Mouse (Mus musculus) limb, embryonic 15.5 days (tissue): Measurements from ENCODE around the gene Nup210l. TPM values are rescaled to one million over a fixed set of nuclear protein-coding genes. Genes with fewer than 3 reads are reported as not detected.

ENCODE experiments used
- ATAC-seq: fragments of 200-750 bp; cut with Nextera tagmentation; 2 replicates; pipeline ENCODE4 v1.8.0; 2017; ENCODE audit warnings: low read depth, moderate TSS enrichment; ENCODE audit not compliant: insufficient number of reproducible peaks, low FRiP score, low TSS enrichment
- H3K27ac ChIP-seq: fragments of 300-500 bp; sonication (generic); 2 replicates; pipeline ENCODE4 v1.5.1; 2015; ENCODE audit warnings: moderate library complexity, mild to moderate bottlenecking, inconsistent platforms
- H3K27me3 ChIP-seq: fragments of 300-500 bp; sonication (generic); 2 replicates; pipeline ENCODE4 v1.6.1; 2015; ENCODE audit warnings: inconsistent platforms
- H3K36me3 ChIP-seq: fragments of 300-500 bp; sonication (generic); 2 replicates; pipeline ENCODE4 v1.6.1; 2015; ENCODE audit warnings: inconsistent platforms
- H3K4me1 ChIP-seq: fragments of 300-500 bp; sonication (generic); 2 replicates; pipeline ENCODE4 v1.6.1; 2015; ENCODE audit warnings: inconsistent platforms
- H3K4me2 ChIP-seq: fragments of 300-500 bp; sonication (generic); 2 replicates; pipeline ENCODE4 v1.6.1; 2015; ENCODE audit warnings: mild to moderate bottlenecking, inconsistent platforms
- H3K4me3 ChIP-seq: fragments of 300-500 bp; sonication (generic); 2 replicates; pipeline ENCODE4 v1.5.1; 2015; ENCODE audit warnings: mild to moderate bottlenecking, inconsistent platforms
- H3K9ac ChIP-seq: fragments of 300-500 bp; sonication (generic); 2 replicates; pipeline ENCODE4 v1.6.1; 2015; ENCODE audit warnings: inconsistent platforms
- H3K9me3 ChIP-seq: fragments of 300-500 bp; sonication (generic); 2 replicates; pipeline ENCODE4 v1.6.1; 2016; ENCODE audit warnings: inconsistent platforms
- WGBS: fragments of 180-500 bp; shearing (Covaris S2); methylation state at CpG from one replicate; pipeline ENCODE4 v1.1.7; 2015; 5-methylcytosine and 5-hydroxymethylcytosine counted together
- polyA plus RNA-seq: library from polyadenylated mRNA; unstranded; fragments of >200 nt; fragmentation: Nextera tagmentation; extraction: Ambion mirVana; gene quantifications from 2 replicates; pipeline ENCODE4 v1.2.1, GENCODE M21; 2015

Gene Nup210l
- polyA plus RNA-seq, 1 experiment from 2014 or later = 0.28 TPM

GRCm38 (mm10) chr3:90213377-90213866 lies 109.5 kb downstream of the Nup210l start, which contains the start of the genes Rps27 and Rab13:
TSS of gene Rps27 (minus strand) at chr3:90213651.
TSS of gene Rab13 (plus strand) at chr3:90213695.
- Histone ChIP-seq H3K27me3 (no peaks in the 10 kb centered on the region), H3K4me1 (peaks cover 24% of the 10 kb centered on the region), H3K9me3 (no peaks in the 10 kb centered on the region), H3K36me3 (peaks cover 39% of the 10 kb centered on the region), H3K4me2 (peak within 1 kb of the TSS; percentile 80), H3K4me3 (peak within 1 kb of the TSS; percentile 86), H3K27ac (peak within 1 kb of the TSS; percentile 93), H3K9ac (peak within 1 kb of the TSS; percentile 95)
- peak; percentile 89 for ATAC-seq
- WGBS = under 1% methylated on average over 42 of the region's 42 CpGs

GRCm38 (mm10) chr3:90213956-90214684 lies 110.2 kb downstream of the Nup210l start:
- Histone ChIP-seq H3K27ac (peak overlapping the region; percentile 93), H3K9ac (no peak overlapping the region), H3K27me3 (no peaks in the 10 kb centered on the region), H3K4me1 (peaks cover 24% of the 10 kb centered on the region), H3K4me3 (peak overlapping the region; percentile 86), H3K4me2 (peak overlapping the region; percentile 70), H3K36me3 (peaks cover 32% of the 10 kb centered on the region), H3K9me3 (no peaks in the 10 kb centered on the region)
- 9% methylated on average over 12 of the region's 12 CpGs for WGBS
- no peak; the same call in 1 of the 2 replicates for ATAC-seq

GRCm38 (mm10) chr3:90215825-90216380 lies 112.0 kb downstream of the Nup210l start:
- no peaks in the 10 kb centered on the region for H3K27me3 ChIP-seq
- H3K9ac ChIP-seq = no peak overlapping the region
- H3K4me3 ChIP-seq = no peak overlapping the region
- H3K27ac ChIP-seq = no peak overlapping the region
- WGBS = 37% methylated on average over 1 of the region's 1 CpGs
- peaks cover 15% of the 10 kb centered on the region for H3K36me3 ChIP-seq
- no peaks in the 10 kb centered on the region for H3K9me3 ChIP-seq
- ATAC-seq = no peak
- H3K4me2 ChIP-seq = no peak overlapping the region
- H3K4me1 ChIP-seq = peaks cover 23% of the 10 kb centered on the region

- H3K27me3 ChIP-seq = no peaks in the 10 kb centered on the region
- peak overlapping the region; percentile 88 for H3K27ac ChIP-seq
- no peaks in the 10 kb centered on the region for H3K9me3 ChIP-seq
- peak overlapping the region; percentile 71 for H3K4me2 ChIP-seq
- H3K4me3 ChIP-seq = peak overlapping the region; percentile 52
- H3K9ac ChIP-seq = 0 out of 2 replicates have a peak overlapping the region, but pooled peaks have one; percentile 20
- WGBS = 10% methylated on average over 6 of the region's 6 CpGs
- H3K36me3 ChIP-seq = peaks cover 19% of the 10 kb centered on the region
- peaks cover 13% of the 10 kb centered on the region for H3K4me1 ChIP-seq
- ATAC-seq = no peak
Observed at GRCm38 (mm10) chr3:90220088-90220487, 116.2 kb downstream of the Nup210l start.

- peak overlapping the region; percentile 88 for H3K27ac ChIP-seq
- H3K4me1 ChIP-seq = peaks cover 13% of the 10 kb centered on the region
- 0% methylated on average over 20 of the region's 20 CpGs for whole genome bisulfite sequencing
- no peaks in the 10 kb centered on the region for H3K9me3 ChIP-seq
- H3K4me2 ChIP-seq = peak overlapping the region; percentile 71
- peak overlapping the region; percentile 48 for H3K9ac ChIP-seq
- peaks cover 23% of the 10 kb centered on the region for H3K36me3 ChIP-seq
- peak overlapping the region; percentile 52 for H3K4me3 ChIP-seq
- ATAC-seq = peak; percentile 85
- H3K27me3 ChIP-seq = no peaks in the 10 kb centered on the region
Observed at GRCm38 (mm10) chr3:90220531-90220951, 116.6 kb downstream of the Nup210l start.

GRCm38 (mm10) chr3:90221123-90221522 lies 117.2 kb downstream of the Nup210l start:
- Histone ChIP-seq H3K4me1 (peaks cover 13% of the 10 kb centered on the region), H3K36me3 (peaks cover 28% of the 10 kb centered on the region), H3K4me2 (peak overlapping the region; percentile 71), H3K4me3 (peak overlapping the region; percentile 52), H3K9me3 (no peaks in the 10 kb centered on the region), H3K27me3 (no peaks in the 10 kb centered on the region), H3K9ac (peak overlapping the region; percentile 48; the same call in 1 of the 2 replicates), H3K27ac (peak overlapping the region; percentile 88)
- 0 out of 2 replicates have a peak, but pooled peaks have one; percentile 0 for ATAC-seq
- 21% methylated on average over 5 of the region's 5 CpGs for WGBS

- 89% methylated on average over 4 of the region's 4 CpGs for WGBS
- no peaks in the 10 kb centered on the region for H3K27me3 ChIP-seq
- H3K9ac ChIP-seq = no peak overlapping the region
- H3K4me1 ChIP-seq = peaks cover 13% of the 10 kb centered on the region
- peaks cover 31% of the 10 kb centered on the region for H3K36me3 ChIP-seq
- no peak overlapping the region for H3K4me3 ChIP-seq
- no peak overlapping the region for H3K27ac ChIP-seq
- no peak for ATAC-seq
- H3K9me3 ChIP-seq = no peaks in the 10 kb centered on the region
- H3K4me2 ChIP-seq = 0 out of 2 replicates have a peak overlapping the region, but pooled peaks have one; percentile 71
Observed at GRCm38 (mm10) chr3:90222455-90222854, 118.5 kb downstream of the Nup210l start.

GRCm38 (mm10) chr3:90222941-90223340 lies 119.0 kb downstream of the Nup210l start:
- 82% methylated on average over 3 of the region's 3 CpGs for WGBS
- Histone ChIP-seq H3K4me1 (peaks cover 13% of the 10 kb centered on the region), H3K4me2 (no peak overlapping the region), H3K4me3 (no peak overlapping the region), H3K27me3 (no peaks in the 10 kb centered on the region), H3K9ac (no peak overlapping the region), H3K36me3 (peaks cover 31% of the 10 kb centered on the region), H3K27ac (no peak overlapping the region), H3K9me3 (no peaks in the 10 kb centered on the region)
- ATAC-seq = no peak

DNA sequence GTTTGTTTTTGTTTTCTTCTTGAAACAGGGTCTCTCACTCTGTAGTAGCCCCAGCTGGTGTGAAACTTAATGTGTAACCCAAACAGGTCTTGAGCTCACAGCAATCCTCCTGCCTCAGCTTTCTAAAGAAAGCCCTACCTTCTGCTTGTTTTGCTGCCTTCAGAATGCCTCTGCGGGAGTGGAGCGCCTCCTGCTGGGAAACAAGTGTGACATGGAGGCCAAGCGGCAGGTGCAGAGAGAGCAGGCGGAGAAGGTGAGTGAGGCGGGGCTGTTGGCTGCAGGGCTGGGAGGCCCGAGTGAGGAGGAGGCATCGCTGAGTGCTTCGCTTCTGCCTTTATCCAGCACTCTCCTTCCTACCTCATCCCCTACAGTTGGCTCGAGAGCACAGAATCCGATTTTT lies 120.4 kb downstream of the Nup210l start:
- Histone ChIP-seq H3K9ac (no peak overlapping the region), H3K36me3 (peaks cover 31% of the 10 kb centered on the region), H3K9me3 (no peaks in the 10 kb centered on the region), H3K4me3 (no peak overlapping the region), H3K27me3 (no peaks in the 10 kb centered on the region), H3K4me1 (peaks cover 13% of the 10 kb centered on the region), H3K4me2 (no peak overlapping the region), H3K27ac (no peak overlapping the region)
- WGBS = 78% methylated on average over 10 of the region's 10 CpGs
- ATAC-seq = no peak

DNA sequence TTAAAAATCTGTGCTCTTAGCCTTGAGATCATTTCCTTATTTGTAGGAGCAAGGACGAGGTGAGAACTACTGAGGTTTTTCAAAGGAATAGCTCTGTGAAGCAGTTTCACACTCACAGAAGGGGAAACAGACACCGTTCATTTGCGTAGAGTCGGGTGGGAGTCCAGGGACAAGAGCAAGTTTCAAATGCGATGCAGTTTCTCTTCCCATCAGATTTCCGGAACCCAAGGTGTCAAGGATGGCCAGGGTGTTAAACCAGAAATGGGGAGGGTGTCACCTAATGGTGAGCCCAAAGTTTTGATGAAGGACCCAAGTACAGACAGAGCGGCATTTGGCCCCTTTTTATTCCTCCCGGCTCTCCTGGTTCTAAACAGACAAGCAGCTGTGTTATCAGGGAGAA lies 127.1 kb downstream of the Nup210l start:
- peak overlapping the region; percentile 72 for H3K4me3 ChIP-seq
- peak overlapping the region; percentile 72 for H3K4me2 ChIP-seq
- H3K9ac ChIP-seq = 0 out of 2 replicates have a peak overlapping the region, but pooled peaks have one; percentile 76
- 9% methylated on average over 8 of the region's 8 CpGs for WGBS
- H3K36me3 ChIP-seq = peaks cover 25% of the 10 kb centered on the region
- no peaks in the 10 kb centered on the region for H3K9me3 ChIP-seq
- ATAC-seq = no peak
- H3K27me3 ChIP-seq = no peaks in the 10 kb centered on the region
- H3K27ac ChIP-seq = peak overlapping the region; percentile 93
- peaks cover 4% of the 10 kb centered on the region for H3K4me1 ChIP-seq

DNA sequence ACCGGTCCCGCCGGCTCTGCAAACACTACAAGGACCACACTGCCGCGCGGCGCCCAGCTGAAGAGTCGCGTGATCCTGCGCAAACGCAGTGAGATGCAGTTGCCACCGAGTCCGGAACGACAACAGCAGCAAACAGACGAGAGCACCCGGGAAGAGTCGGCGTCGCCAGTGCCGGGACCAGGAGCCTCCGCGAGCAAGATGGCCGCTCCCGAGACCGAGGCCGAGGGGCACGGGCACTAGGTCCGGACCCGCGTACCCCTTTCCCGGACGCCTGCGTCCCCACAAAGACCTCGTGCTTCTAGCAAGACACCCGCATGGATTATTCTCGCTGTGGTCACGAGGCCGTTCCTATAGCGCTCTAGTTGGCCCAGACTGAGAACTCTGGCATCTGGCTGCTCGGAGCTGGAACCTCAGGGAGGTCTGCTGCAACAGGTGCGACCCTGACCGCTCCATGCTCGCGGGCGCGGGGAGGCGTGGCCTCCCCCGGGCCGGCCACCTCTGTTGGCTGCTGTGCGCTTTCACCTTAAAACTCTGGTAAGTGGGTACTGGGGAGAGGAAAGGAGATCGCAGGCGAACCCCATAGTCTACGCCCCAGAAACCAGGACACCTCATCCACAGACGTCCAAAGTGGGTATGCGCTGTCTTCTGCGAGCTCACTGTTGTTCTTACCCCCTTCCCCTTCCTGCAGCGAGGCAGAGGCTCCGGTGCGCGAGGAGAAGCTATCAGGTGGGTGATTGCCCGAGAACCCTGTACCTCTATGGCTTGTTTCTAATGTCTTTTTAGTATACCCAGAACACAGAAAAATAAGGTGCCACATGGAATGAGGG lies 127.8 kb downstream of the Nup210l start, which contains the start of gene Jtb:
Gene Jtb (plus strand): TSS at position 91 of the 827 bp plus-strand sequence.
- Histone ChIP-seq H3K4me2 (peak within 1 kb of the TSS; percentile 72), H3K4me3 (peak within 1 kb of the TSS; percentile 72), H3K36me3 (peaks cover 26% of the 10 kb centered on the region), H3K9ac (peak within 1 kb of the TSS; percentile 76), H3K27ac (peak within 1 kb of the TSS; percentile 93), H3K4me1 (peaks cover 4% of the 10 kb centered on the region), H3K9me3 (no peaks in the 10 kb centered on the region), H3K27me3 (no peaks in the 10 kb centered on the region)
- under 1% methylated on average over 61 of the region's 61 CpGs for WGBS
- peak; percentile 95 for ATAC-seq
